Mouse (Mus musculus) gastrocnemius, postnatal 4 days (tissue): ENCODE results near the gene Galnt2. TPM values are rescaled to one million over a fixed set of nuclear protein-coding genes. Genes with fewer than 3 reads are reported as not detected.

ENCODE experiments used
- DNase-seq, 2 experiments: peaks; one replicate each; pipeline ENCODE4 v3.0.0; 2021 to 2022; ENCODE audit warnings: low spot score in 2 of 2, mixed read lengths in 2 of 2
- total RNA-seq, 2 experiments: library from RNA; stranded (reverse); gene quantifications; 2 replicates each; pipeline ENCODE4 v1.2.3; 2021

Gene Galnt2
- total RNA-seq, 2 experiments from 2014 or later = 47.4 to 54.6 TPM

- DNase-seq = no peak
Measured at GRCm38 (mm10) chr8:124232280-124232600, 1.0 kb downstream of the Galnt2 start.

- no peak for DNase-seq
Measured at GRCm38 (mm10) chr8:124234496-124234895, 3.3 kb downstream of the Galnt2 start.

GRCm38 (mm10) chr8:124235536-124235935, 4.3 kb downstream of the Galnt2 start:
- no peak for DNase-seq

- DNase-seq = no peak
Measured at GRCm38 (mm10) chr8:124239350-124239749, 8.2 kb downstream of the Galnt2 start.

GRCm38 (mm10) chr8:124240932-124241331, 9.7 kb downstream of the Galnt2 start:
- no peak for DNase-seq

- DNase-seq = no peak
Measured at GRCm38 (mm10) chr8:124242208-124242607, 11.0 kb downstream of the Galnt2 start.

GRCm38 (mm10) chr8:124242913-124243312, 11.7 kb downstream of the Galnt2 start:
- no peak for DNase-seq

- no peak for DNase-seq
Measured at GRCm38 (mm10) chr8:124247581-124247980, 16.4 kb downstream of the Galnt2 start.

- DNase-seq = no peak
Measured at GRCm38 (mm10) chr8:124248688-124249087, 17.5 kb downstream of the Galnt2 start.

GRCm38 (mm10) chr8:124250255-124250654, 19.1 kb downstream of the Galnt2 start:
- DNase-seq = no peak

- no peak for DNase-seq
Measured at GRCm38 (mm10) chr8:124250785-124251184, 19.6 kb downstream of the Galnt2 start.

- DNase-seq = no peak
Measured at GRCm38 (mm10) chr8:124252533-124252950, 21.4 kb downstream of the Galnt2 start.

- no peak for DNase-seq
Measured at GRCm38 (mm10) chr8:124253939-124254338, 22.7 kb downstream of the Galnt2 start.

GRCm38 (mm10) chr8:124256841-124257240, 25.6 kb downstream of the Galnt2 start:
- DNase-seq = no peak

- DNase-seq = peak; percentile 51 to 82
Measured at GRCm38 (mm10) chr8:124257363-124257762, 26.2 kb downstream of the Galnt2 start.

GRCm38 (mm10) chr8:124259146-124259545, 28.0 kb downstream of the Galnt2 start:
- no peak for DNase-seq

GRCm38 (mm10) chr8:124259925-124260324, 28.7 kb downstream of the Galnt2 start:
- no peak for DNase-seq

GRCm38 (mm10) chr8:124260371-124260770, 29.2 kb downstream of the Galnt2 start:
- no peak for DNase-seq

- no peak for DNase-seq
Measured at GRCm38 (mm10) chr8:124263058-124263457, 31.9 kb downstream of the Galnt2 start.

- no peak for DNase-seq
Measured at GRCm38 (mm10) chr8:124264032-124264431, 32.8 kb downstream of the Galnt2 start.

- DNase-seq = no peak
Measured at GRCm38 (mm10) chr8:124264671-124265070, 33.5 kb downstream of the Galnt2 start.

GRCm38 (mm10) chr8:124265130-124265529, 33.9 kb downstream of the Galnt2 start:
- no peak for DNase-seq

GRCm38 (mm10) chr8:124265798-124266197, 34.6 kb downstream of the Galnt2 start:
- no peak for DNase-seq

- no peak for DNase-seq
Measured at GRCm38 (mm10) chr8:124267206-124267605, 36.0 kb downstream of the Galnt2 start.
